Mouse (Mus musculus): ENCODE results near the gene Il2ra. TPM values are rescaled to one million over a fixed set of nuclear protein-coding genes. Genes with fewer than 3 reads are reported as not detected.

Il2ra gene
- polyA plus RNA-seq, 1 experiment: not detected

- Histone ChIP-seq H3K4me3 (no peak overlapping the region), H3K27me3 (ENCODE audit: control insufficient read depth, insufficient read depth, insufficient read length) (no peaks in the 10 kb centered on the region), H3ac (ENCODE audit: control insufficient read depth, insufficient read length) (no peak overlapping the region), H3K36me3 (ENCODE audit: control insufficient read depth, insufficient read depth) (no peaks in the 10 kb centered on the region), H3K4me2 (ENCODE audit: low read depth) (no peak overlapping the region), H3K79me2 (ENCODE audit: control insufficient read depth, insufficient read depth) (no peaks in the 10 kb centered on the region)
- TF ChIP-seq CEBPB (IDR thresholded peaks at IDR 0.05; ENCODE audit: insufficient read depth, poor library complexity, severe bottlenecking) (no peak), USF1 (IDR thresholded peaks at IDR 0.05; ENCODE audit: low read depth) (no peak), TCF12 (IDR thresholded peaks at IDR 0.05; ENCODE audit: insufficient read depth, poor library complexity, severe bottlenecking) (no peak), REST (IDR thresholded peaks at IDR 0.05; ENCODE audit: insufficient read depth, insufficient read length) (no peak), POLR2AphosphoS2 (IDR thresholded peaks at IDR 0.05; ENCODE audit: insufficient read length, low read depth) (no peak), TCF3 (IDR thresholded peaks at IDR 0.05; ENCODE audit: insufficient read length, low read depth) (no peak), MAX (IDR thresholded peaks at IDR 0.05; ENCODE audit: low read depth) (no peak), POLR2A (IDR thresholded peaks at IDR 0.05; ENCODE audit: insufficient read length, low read depth) (no peak), MYOD1 (IDR thresholded peaks at IDR 0.05; ENCODE audit: control insufficient read depth in 1 of 3, insufficient read length in 2 of 3, low read depth in 2 of 3) (no peak), SRF (IDR thresholded peaks at IDR 0.05; ENCODE audit: control insufficient read depth, insufficient read length, low read depth) (no peak), E2F4 (IDR thresholded peaks at IDR 0.05; ENCODE audit: insufficient read depth) (no peak), MYOG (IDR thresholded peaks at IDR 0.05; ENCODE audit: control insufficient read depth in 1 of 3, insufficient read depth in 1 of 3, insufficient read length in 2 of 3, low read depth in 2 of 3) (no peak)
Measured at GRCm38 (mm10) chr2:11616846-11617245, 25.8 kb upstream of the Il2ra start.

- Histone ChIP-seq H3K27me3 (ENCODE audit: control insufficient read depth, insufficient read depth, insufficient read length) (no peaks in the 10 kb centered on the region), H3K36me3 (ENCODE audit: control insufficient read depth, insufficient read depth) (no peaks in the 10 kb centered on the region), H3ac (ENCODE audit: control insufficient read depth, insufficient read length) (no peak overlapping the region), H3K79me2 (ENCODE audit: control insufficient read depth, insufficient read depth) (no peaks in the 10 kb centered on the region), H3K4me3 (no peak overlapping the region), H3K4me2 (ENCODE audit: low read depth) (no peak overlapping the region)
- TF ChIP-seq MYOD1 (IDR thresholded peaks at IDR 0.05; ENCODE audit: control insufficient read depth in 1 of 3, insufficient read length in 2 of 3, low read depth in 2 of 3): no peak
- no peak for TF ChIP-seq USF1 (IDR thresholded peaks at IDR 0.05; ENCODE audit: low read depth)
- no peak for TF ChIP-seq TCF3 (IDR thresholded peaks at IDR 0.05; ENCODE audit: insufficient read length, low read depth)
- TF ChIP-seq SRF (IDR thresholded peaks at IDR 0.05; ENCODE audit: control insufficient read depth, insufficient read length, low read depth): no peak
Measured at GRCm38 (mm10) chr2:11619598-11619997, 23.0 kb upstream of the Il2ra start.

GRCm38 (mm10) chr2:11623173-11623572 is 19.4 kb upstream of the Il2ra start:
- H3K36me3 ChIP-seq (ENCODE audit: control insufficient read depth, insufficient read depth): no peaks in the 10 kb centered on the region
- H3K79me2 ChIP-seq (ENCODE audit: control insufficient read depth, insufficient read depth): no peaks in the 10 kb centered on the region
- H3ac ChIP-seq (ENCODE audit: control insufficient read depth, insufficient read length): no peak overlapping the region
- H3K4me2 ChIP-seq (ENCODE audit: low read depth): no peak overlapping the region
- H3K27me3 ChIP-seq (ENCODE audit: control insufficient read depth, insufficient read depth, insufficient read length): no peaks in the 10 kb centered on the region
- TF ChIP-seq TCF3 (IDR thresholded peaks at IDR 0.05; ENCODE audit: insufficient read length, low read depth): no peak
- no peak overlapping the region for H3K4me3 ChIP-seq

- Histone ChIP-seq H3ac (ENCODE audit: control insufficient read depth, insufficient read length) (no peak overlapping the region), H3K36me3 (ENCODE audit: control insufficient read depth, insufficient read depth) (no peaks in the 10 kb centered on the region), H3K4me3 (no peak overlapping the region), H3K4me2 (ENCODE audit: low read depth) (no peak overlapping the region), H3K79me2 (ENCODE audit: control insufficient read depth, insufficient read depth) (no peaks in the 10 kb centered on the region), H3K27me3 (ENCODE audit: control insufficient read depth, insufficient read depth, insufficient read length) (no peaks in the 10 kb centered on the region)
- no peak for TF ChIP-seq USF1 (IDR thresholded peaks at IDR 0.05; ENCODE audit: low read depth)
- TF ChIP-seq TCF12 (IDR thresholded peaks at IDR 0.05; ENCODE audit: insufficient read depth, poor library complexity, severe bottlenecking): no peak
- no peak for TF ChIP-seq POLR2AphosphoS2 (IDR thresholded peaks at IDR 0.05; ENCODE audit: insufficient read length, low read depth)
- no peak for TF ChIP-seq TCF3 (IDR thresholded peaks at IDR 0.05; ENCODE audit: insufficient read length, low read depth)
- no peak for TF ChIP-seq MYOG (IDR thresholded peaks at IDR 0.05; ENCODE audit: control insufficient read depth in 1 of 3, insufficient read depth in 1 of 3, insufficient read length in 2 of 3, low read depth in 2 of 3)
- no peak for TF ChIP-seq E2F4 (IDR thresholded peaks at IDR 0.05; ENCODE audit: insufficient read depth)
- TF ChIP-seq SRF (IDR thresholded peaks at IDR 0.05; ENCODE audit: control insufficient read depth, insufficient read length, low read depth): no peak
- no peak for TF ChIP-seq POLR2A (IDR thresholded peaks at IDR 0.05; ENCODE audit: insufficient read length, low read depth)
- no peak for TF ChIP-seq REST (IDR thresholded peaks at IDR 0.05; ENCODE audit: insufficient read depth, insufficient read length)
- TF ChIP-seq MYOD1 (IDR thresholded peaks at IDR 0.05; ENCODE audit: control insufficient read depth in 1 of 3, insufficient read length in 2 of 3, low read depth in 2 of 3): no peak
- no peak for TF ChIP-seq CEBPB (IDR thresholded peaks at IDR 0.05; ENCODE audit: insufficient read depth, poor library complexity, severe bottlenecking)
- no peak for TF ChIP-seq MAX (IDR thresholded peaks at IDR 0.05; ENCODE audit: low read depth)
Measured at GRCm38 (mm10) chr2:11623726-11624125, 18.9 kb upstream of the Il2ra start.

- Histone ChIP-seq H3K4me2 (ENCODE audit: low read depth) (no peak within 1 kb of the TSS), H3K79me2 (ENCODE audit: control insufficient read depth, insufficient read depth) (no peaks in the 10 kb centered on the region)
- TF ChIP-seq USF1 (IDR thresholded peaks at IDR 0.05; ENCODE audit: low read depth): no peak
- no peak for TF ChIP-seq MYOG (IDR thresholded peaks at IDR 0.05; ENCODE audit: control insufficient read depth in 1 of 3, insufficient read depth in 1 of 3, insufficient read length in 2 of 3, low read depth in 2 of 3)
- TF ChIP-seq POLR2AphosphoS2 (IDR thresholded peaks at IDR 0.05; ENCODE audit: insufficient read length, low read depth): no peak
- no peak for TF ChIP-seq E2F4 (IDR thresholded peaks at IDR 0.05; ENCODE audit: insufficient read depth)
- no peak for TF ChIP-seq MYOD1 (IDR thresholded peaks at IDR 0.05; ENCODE audit: control insufficient read depth in 1 of 3, insufficient read length in 2 of 3, low read depth in 2 of 3)
- no peak for TF ChIP-seq MAX (IDR thresholded peaks at IDR 0.05; ENCODE audit: low read depth)
- no peak for TF ChIP-seq TCF12 (IDR thresholded peaks at IDR 0.05; ENCODE audit: insufficient read depth, poor library complexity, severe bottlenecking)
- no peak for TF ChIP-seq CEBPB (IDR thresholded peaks at IDR 0.05; ENCODE audit: insufficient read depth, poor library complexity, severe bottlenecking)
- TF ChIP-seq POLR2A (IDR thresholded peaks at IDR 0.05; ENCODE audit: insufficient read length, low read depth): no peak
- no peak for TF ChIP-seq SRF (IDR thresholded peaks at IDR 0.05; ENCODE audit: control insufficient read depth, insufficient read length, low read depth)
- TF ChIP-seq REST (IDR thresholded peaks at IDR 0.05; ENCODE audit: insufficient read depth, insufficient read length): no peak
- no peak for TF ChIP-seq TCF3 (IDR thresholded peaks at IDR 0.05; ENCODE audit: insufficient read length, low read depth)
Measured at GRCm38 (mm10) chr2:11625890-11626289, 16.7 kb upstream of the Il2ra start, which contains the start of gene Gm17490. Gene Gm17490, minus strand, starts transcription at chr2:11626264.

More at GRCm38 (mm10) chr2:11625890-11626289, 16.7 kb upstream of the Il2ra start, which contains the start of gene Gm17490:
- no peak within 1 kb of the TSS for H3ac ChIP-seq (ENCODE audit: control insufficient read depth, insufficient read length)
- no peaks in the 10 kb centered on the region for H3K27me3 ChIP-seq (ENCODE audit: control insufficient read depth, insufficient read depth, insufficient read length)
- no peak within 1 kb of the TSS for H3K4me3 ChIP-seq
- no peaks in the 10 kb centered on the region for H3K36me3 ChIP-seq (ENCODE audit: control insufficient read depth, insufficient read depth)
